Mouse (Mus musculus) lung, postnatal 14 days (tissue): ENCODE results near the gene Ctrl.
"Not testable (repeated sequence)": the region's sequence is repeated elsewhere in the genome, so short reads cannot be mapped to it uniquely, and the experiment has no call there.

Experiments used
- DNase-seq: peaks from one replicate; pipeline ENCODE4 v3.0.0; 2021

The Ctrl gene

DNA sequence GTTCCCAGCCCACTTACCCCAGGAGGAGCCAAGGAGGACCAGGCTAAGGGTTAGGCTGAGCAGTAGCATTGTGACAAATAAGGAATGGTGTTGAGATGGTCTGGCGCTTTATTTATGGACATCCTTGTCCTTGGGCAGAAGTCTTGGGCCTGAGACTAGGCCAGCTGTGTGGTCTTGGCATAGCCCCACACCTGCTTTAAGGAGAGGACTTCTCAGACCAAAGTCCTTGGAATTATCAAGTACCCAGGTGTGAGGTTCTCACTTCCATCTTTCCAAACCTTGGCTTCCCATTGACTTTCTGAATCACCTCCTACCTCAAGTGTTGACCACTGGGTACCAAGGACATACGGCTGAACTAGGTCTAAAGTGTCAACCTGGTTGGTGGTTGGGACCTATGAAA, at the start of gene Ctrl:
TSS of gene Ctrl (minus strand) at position 101 of the 400 bp plus-strand sequence.
- DNase-seq, result no peak

DNA sequence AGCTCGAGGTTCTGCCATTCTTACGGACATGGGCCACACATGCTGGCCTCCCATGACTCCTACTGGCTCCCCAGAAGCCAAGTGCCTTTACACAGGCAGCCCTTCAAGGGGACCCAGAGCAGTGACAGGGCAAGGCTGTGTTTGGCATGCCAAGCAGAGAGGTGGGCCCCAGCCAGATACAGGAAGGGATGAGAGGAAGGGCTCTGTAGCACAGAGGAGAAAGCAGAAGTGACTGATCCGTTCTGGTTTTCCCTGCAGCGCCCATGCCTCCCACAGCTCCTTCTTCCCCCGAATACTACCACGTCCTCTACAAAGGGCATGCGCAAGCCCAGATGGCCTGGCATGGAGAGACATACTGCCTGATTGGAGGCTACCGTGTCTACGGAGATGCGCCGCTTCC, 49.7 kb upstream of the Ctrl start:
- DNase-seq, result not testable (repeated sequence)

DNA sequence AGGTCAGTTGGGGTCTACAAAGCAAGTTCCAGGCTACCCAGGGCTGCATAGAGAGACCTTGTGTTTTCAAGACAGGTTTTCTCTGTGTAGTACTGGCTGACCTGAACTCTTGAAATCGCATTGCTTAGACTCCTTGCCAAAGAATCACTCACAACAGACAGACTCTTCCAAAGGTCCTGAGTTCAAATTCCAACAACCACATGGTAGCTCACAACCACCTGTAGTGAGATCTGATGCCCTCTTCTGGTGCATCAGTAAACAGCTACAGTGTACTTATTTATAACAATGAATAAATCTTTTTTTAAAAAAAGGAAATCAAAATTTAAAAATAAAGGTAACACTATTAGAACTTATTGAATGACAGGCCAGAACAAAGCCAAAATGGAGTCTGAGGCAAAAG, 47.5 kb upstream of the Ctrl start:
- no peak for DNase-seq

DNA sequence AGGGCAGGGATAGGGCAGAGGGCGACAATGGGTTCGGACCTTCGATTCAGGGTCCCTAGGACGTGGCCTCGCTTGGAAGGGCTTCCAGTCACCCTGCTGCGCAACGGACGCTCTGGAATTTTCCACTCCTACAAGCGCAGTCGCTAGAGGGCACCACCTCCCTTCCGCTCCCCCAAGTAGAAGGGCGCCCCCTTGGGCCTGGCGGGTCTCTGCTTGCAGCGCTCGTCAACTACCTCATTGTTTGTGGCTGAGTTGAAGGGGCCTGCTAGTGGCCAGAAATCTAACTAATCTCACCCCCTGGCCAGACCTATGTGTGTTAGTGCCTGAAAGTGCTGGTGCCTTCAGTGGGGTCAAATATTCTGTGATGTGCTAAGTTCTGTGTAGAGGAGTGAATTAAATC, 45.7 kb upstream of the Ctrl start, which contains the start of gene Dpep3:
TSS of gene Dpep3 (minus strand) at position 105 of the 400 bp plus-strand sequence.
- no peak for DNase-seq

DNA sequence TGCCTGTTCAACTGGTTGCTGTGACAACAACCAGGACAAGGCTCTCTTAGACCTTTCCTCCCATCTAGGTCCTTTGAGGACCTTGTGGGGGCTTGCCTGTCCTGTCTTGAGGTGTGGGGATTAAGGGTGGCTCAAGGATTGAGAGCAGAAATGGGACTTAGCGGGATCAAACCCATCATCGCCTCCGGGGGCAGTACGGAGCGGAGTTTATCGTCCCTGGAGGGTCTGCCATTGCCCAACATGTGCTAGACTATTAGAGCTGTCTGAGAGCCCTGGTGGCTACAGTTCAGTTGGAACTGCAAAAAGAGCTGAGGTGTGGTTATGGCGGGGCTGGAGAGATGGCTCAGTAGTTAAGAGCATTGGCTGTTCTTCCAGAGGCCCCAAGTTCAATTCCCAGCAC, 41.7 kb upstream of the Ctrl start:
- DNase-seq, result no peak

DNA sequence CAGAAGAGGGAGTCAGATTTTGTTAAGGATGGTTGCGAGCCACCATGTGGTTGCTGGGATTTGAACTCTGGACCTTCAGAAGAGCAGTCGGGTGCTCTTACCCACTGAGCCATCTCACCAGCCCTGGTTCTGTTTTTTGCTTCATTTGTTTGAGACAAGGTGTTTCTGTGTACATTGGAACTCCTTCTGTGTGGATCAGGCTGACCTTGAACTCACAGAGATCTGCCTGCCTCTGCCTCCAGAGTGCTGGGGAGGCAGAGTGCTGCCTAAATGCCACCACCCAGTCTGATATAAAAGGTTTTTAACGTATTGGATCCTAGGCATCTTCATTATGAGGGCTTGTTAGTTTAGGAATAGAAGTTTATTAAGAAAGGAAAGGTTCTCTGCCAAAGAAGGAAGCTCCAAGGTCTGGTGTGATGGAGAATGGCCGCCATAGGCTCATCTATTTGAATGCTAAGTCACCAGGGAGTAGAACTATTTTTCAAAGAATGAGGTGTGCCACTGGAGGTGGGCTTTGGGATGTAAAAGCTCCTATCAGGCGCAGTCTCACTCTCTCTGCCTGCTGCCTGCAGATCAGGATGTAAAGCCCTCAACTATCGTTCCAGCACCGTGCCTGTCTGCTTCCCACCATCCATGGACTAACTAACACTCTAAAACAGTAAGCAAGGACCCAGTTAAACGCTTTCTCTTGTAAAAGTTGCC, 37.5 kb upstream of the Ctrl start:
- DNase-seq, result no peak

DNA sequence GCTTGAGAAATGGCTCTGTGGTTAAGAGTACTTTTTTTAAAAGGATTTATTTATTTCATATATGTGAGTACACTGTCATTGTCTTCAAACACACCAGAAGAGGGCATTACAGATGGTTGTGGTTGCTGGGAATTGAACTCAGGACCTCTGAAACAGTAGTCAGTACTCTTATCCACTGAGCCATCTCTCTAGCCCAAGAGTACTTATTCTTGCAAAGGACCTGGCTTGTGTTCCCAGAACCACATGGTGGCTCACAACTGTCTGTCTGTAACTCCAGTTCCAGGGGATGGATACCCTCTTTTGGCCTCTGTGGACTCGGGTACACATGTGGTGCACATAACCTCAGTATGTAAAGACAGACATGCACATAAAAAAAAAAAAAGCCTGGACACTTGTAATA, 35.7 kb upstream of the Ctrl start:
- no peak for DNase-seq

DNA sequence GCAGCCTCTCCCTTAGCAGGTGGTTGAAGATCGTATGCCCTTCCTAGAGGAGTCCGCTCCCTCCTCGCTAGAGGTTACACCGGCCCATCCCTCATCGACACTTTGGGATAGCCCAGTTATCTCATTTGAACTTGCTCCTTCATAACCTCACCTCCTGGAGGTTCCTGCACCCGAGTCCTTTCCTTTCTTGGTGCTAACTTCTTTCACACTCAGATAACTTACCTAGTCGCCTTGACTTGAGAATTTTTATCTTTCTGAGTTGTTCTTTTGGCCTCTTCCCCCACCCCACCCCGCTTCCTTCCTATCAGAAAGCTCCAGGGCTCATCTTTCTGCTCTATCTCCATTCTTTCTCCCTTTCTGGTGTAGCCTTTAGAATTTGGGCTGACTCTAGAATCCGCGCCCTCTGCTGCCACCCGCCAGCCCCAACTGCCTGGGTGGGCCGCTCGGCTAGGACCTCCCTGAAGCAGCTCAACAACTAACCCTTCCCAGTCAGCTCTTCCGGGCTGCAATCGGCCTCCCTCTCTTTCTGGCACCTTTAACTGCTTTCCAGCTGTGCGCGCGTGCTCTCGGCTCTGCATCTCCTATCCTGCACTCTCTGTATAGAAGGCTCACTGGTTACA, 33.1 kb upstream of the Ctrl start:
- DNase-seq, result peak; percentile 41

DNA sequence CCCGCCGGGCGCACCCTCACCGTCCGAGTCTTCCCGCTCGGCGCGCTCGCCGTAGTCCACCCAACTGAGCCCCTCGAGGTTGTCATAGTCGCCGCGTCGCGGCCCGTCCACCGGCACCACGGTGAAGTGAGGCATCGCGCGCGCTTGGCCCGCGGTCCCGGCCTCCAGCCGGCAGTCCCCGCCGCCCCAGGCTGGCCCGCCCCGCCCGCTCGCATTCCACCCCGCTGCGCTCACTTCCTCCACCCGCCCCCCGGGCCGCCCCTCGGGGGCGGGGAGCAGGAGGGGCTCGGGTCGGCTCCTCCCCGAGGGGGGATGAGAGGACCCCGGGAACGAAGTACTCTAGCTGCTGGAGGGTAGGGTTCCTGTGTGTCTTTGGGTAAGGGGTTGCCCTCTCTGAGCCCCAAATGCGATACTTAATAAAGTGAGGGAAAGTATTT, 32.3 kb upstream of the Ctrl start, which contains the start of gene Slc12a4:
TSS of gene Slc12a4 (minus strand) at position 193 of the 437 bp plus-strand sequence.
- peak; percentile 85 for DNase-seq

DNA sequence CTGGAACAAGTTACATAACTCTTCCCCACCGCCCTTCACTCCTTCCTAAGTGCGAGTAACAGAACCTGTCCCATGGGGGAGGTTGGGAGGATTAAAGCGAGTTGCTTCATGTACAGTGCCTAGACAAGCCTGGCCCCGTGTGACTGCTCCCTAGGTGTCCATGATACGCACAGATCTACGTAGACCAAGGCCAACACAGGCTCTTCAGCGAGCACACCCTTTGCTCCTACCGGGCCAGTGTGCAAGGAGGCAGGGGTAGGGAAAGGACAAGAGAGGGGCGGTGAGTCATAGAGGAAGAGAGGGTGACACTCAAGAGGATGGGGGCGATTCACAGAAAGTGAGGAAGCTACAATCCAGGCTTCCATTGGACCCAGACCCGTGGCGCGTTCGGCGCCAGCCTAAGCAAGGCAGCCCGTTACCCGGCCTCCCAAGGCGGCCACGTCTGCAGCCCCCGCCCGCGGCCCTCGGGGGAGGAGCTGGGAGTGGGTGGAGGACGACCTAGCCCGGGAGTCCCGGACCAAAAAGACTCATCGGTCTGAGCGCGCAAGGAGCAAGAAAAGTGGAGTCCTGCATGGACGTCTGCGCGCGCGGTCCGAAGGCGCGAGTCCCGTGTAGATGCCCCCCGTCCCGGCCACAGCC, 31.7 kb upstream of the Ctrl start:
- peak; percentile 65 for DNase-seq

DNA sequence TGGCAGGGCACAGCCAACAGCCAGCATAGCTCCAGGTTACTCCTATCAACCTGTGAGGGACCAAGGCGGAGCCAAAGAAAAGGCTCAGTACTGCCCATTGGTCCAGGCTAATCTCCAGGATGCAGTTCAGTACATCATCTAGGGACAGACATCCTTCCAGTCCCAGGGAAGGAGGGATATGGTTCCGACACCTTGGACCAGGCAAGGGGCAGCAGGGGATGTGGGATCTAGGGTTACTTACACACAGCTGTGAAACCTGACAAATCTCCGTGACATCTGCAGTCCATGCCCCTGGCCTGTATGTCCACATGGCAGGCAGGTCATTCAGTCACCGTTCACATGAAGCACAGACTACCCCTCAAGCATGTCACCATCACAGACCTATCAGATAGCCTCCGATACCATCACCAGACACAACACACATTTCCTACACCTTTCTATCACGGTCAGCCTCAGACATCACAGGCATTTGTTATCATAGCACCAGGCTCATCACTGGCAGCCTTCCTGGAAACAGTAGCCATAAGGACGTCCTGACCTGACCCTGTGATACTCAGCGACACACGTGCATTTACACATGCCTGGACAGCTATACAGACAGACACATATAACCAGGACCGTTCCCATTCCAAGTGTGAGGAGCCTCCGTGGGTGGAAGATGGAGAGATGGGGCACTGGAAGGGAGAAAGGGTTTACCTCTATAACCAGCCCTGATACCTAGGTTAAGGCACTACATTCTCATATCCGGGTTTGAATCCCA, 31.0 kb upstream of the Ctrl start:
- no peak for DNase-seq

DNA sequence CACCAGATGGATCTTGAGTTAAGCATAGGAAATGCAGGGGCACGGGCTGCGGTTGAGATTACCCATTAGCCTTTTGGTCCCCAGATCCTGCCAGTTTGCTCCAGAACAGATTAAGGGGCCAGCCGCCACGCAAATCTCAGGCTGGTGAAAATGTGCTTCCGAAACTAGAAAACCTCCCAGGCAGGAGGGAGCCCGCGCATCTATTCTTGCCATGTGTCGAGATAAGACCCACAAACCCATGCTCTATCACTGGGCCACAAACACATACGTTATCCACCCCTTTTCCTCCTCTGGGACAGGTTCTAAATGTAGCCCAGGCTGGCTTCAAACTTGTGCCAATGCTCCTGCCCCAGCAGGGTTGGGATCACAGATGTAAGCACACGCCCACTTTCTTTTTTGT, 27.9 kb upstream of the Ctrl start:
- DNase-seq, result no peak

DNA sequence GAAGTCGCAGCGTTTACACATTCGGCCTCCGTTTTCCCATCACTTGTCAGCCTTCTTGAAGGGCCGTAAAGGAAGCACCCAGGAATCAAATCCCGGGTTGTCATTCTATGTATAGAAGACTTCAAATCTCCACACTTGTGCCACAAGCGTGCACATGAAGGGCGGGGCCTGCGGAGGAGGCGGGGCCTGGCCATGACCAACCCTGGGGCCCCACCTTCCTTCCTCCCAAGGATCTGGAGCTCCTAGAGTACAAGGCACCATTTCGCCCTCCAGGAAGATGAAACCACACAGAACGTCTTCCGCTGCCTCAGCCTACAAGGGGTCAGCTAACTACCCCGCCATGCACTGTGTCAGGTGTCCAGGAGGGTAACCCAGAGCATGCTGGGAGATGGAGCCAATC, 27.4 kb upstream of the Ctrl start:
- DNase-seq, result no peak

DNA sequence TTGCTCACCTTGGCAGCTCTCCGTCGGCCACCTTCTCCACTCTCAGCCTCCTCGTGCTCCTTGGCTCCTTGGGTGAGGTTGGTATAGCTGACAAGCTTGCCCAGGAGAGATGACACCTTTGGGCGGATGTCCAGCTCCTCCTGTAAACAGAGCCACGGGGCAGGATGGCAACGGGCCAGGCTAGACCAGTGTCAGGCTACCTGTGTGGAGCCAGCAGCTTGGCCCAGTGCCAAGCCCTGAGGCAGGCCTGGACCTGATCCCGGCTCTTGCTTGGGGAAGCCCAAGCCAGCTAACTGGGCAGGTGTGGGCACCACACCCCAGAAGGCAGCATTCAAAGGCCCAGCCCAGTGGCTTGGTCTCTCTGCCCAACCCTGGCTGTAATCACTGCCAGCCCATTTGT, 25.7 kb upstream of the Ctrl start:
- DNase-seq, result peak; percentile 40

DNA sequence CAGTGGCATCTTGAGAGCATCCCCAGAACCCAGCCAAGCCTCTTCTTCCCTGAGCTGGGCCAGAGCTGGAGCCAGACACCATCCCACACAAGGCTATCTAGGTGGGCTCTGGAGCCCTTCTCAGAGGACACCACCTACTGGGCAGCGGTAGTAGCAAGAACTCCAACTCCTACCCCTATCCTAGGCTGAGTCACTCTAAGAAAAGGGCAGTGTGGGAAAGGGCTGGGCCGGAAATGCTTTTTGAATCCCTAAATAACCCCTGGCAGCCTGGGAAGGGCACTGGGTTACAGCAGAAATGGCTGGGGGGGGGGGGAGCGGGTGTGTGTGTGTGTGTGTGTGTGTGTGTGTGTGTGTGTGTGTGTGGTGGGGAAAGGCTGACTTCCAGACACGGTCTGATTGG, 24.2 kb upstream of the Ctrl start:
- peak; percentile 40 for DNase-seq

DNA sequence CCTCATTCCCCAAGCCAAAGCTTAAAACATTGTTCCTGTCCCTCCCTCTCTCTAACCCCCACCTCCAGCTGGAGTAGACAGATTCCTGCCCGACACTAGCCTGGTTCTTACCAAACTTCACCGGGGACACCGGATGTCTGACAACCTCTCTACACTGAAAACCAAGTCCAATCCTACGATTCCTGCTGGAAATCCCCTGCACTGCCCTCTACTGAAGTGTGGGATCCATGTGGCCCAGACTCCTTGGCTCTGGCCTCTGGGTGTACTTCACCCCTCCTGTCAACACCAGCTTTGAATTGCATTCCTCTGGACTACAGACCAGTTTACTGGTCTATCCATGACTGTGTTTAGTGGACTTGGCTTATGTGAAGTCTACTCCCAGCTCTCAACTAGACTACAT, 22.9 kb upstream of the Ctrl start:
- no peak for DNase-seq

DNA sequence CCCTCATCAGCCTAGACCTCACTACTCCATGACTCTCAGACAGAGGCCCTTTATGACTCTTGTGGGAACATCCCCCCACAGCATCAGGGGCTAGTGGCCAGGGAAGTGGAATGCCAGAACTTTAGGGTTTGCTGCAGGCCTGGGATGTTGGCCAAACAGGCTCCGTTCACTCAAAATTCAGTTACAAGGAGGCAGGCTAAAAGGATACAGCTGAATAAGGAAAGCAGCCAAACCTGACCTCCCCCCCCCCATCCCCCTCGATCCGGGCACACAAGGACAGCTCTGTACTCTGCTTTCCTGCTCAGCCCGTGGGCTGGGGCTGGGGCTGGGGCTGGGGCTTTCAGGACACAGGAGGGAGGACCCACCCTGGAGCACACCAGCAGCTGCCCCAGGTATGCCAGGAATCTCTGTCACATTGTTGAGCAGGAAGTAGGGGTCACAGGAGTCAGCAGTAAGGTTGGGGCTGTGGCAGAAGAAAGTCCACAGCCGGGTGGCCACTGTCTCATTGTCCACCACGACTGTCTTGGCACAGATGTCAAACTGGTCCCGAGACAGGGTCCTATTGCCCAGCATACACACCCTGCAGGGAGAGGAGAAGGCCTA, 17.5 kb upstream of the Ctrl start:
- DNase-seq, result peak; percentile 52

DNA sequence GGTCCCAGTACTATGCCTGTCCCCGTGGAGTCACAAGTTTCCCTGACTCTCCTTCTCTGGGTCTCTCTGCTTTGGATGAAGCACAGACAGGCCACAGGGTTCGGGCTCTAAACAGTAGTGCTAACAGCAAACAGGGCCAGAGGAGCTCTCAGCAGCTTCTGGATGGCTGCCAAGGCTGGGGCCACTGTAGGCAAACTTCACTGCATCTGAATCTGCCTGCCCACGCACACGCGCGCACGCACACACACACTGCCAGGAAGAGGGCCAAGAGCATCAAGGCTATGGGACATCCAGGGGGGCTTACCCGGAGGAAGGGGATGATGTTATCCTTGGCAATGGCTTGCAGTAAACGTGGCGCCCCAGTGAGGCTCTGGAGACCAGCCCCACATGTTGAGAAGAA, 15.7 kb upstream of the Ctrl start:
- peak; percentile 50 for DNase-seq

DNA sequence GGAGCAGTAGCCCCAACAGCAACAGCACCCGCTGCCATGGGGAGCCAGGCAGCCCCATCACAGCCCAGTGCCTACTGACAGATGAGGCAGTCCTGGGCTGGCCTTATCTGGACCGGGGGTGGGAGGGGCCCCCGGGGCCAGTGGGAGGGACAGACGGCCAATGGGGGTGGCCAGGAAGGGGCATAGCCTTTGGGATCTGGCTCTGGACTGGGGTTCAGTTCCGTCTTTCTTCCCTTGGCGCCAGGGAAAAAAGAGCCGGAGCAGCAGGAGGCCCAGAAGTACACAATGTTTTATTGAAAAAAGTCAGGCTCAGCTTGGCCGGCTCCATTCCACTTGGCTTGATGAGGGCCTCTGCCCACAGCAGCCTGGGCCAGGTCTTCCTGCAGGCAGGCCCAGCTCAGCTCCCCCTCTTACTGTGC, 9.7 kb upstream of the Ctrl start, which contains the start of gene Lcat:
TSS of gene Lcat (minus strand) at position 62 of the 419 bp plus-strand sequence.
- no peak for DNase-seq

DNA sequence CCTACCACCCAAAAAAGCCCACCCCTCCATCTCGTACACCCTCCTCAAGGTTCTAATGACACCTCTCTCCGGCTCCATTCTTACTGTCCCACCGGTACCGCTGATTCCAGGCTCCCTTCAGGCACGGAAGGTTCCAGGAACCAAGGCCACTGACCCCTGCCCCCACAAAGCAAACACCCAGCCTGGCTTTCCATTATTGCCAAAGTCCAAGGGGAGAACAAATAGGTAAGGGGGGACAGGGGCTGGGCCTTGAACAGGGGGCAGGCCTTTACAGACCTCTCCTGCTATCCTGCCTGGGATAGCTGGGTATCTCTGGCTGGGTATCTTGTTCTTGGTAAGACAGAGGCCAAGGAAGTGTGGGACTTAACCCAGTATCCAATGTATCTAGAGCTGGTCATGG, 8.9 kb upstream of the Ctrl start:
- no peak for DNase-seq

DNA sequence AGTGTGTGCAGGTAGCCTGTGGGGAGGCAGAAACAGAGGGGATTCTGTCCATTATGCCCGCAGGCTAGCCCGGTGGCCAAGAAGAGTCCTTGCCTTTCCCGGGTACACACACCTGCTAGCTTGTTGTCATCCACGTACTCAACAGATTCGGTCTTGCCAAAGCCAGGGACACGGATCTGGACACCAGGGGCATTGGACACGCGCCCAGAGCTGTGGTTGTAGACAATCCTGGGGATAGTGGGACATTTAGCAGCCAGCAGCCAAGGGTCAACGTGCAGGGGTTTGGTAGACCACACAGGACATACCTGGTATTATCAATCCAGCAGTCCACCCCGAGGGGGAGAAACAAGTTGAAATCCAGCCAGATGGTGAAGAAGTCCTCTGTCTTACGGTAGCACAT, 8.4 kb upstream of the Ctrl start:
- no peak for DNase-seq

DNA sequence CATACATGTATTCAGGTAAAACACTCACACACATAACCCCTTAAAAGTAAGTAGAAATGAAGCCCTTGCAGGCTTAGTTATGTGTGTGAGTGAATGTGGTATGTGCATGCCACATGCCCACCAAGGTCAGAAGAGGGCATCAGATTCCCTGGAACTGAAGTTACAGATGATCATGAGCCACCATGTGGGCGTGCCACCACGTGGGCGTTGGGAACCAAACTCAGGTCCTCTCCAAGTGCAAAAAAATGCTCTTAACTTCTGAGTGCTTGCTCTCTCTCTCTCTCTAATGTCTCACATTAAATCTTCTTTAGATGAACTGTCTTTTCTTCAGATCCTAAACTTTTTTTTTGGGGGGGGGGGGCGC, 4.6 kb upstream of the Ctrl start, which contains the start of gene Psmb10:
TSS of gene Psmb10 (minus strand) at position 139 of the 364 bp plus-strand sequence.
- peak; percentile 27 for DNase-seq
